Mouse (Mus musculus): Measurements from ENCODE around the gene Gm10272.
A peak's percentile ranks its signal among the peaks of the same experiment; 100 is the strongest.
"Not testable (repeated sequence)": the region's sequence is repeated elsewhere in the genome, so short reads cannot be mapped to it uniquely, and the experiment has no call there.

Gene Gm10272

DNA sequence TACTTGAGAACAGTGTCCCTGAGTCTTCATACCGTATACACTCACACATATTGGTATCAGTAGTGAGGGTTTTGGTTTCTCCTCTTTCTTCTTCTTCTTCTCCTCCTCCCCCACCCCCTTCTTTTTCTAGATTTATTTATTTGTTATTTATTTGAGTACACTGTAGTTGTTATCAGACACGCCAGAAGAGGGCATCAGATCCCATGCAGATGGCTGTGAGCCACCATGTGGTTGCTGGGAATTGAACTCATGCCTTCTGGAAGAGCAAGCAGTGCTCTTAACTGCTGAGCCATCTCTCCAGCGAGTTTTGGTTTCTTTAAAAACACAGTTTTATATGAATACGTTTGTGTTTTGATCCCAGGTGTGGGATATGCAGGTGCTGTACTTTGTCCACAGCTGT lies 21.9 kb downstream of the Gm10272 start:
- DNase-seq (ENCODE audit: low spot score): no peak

DNA sequence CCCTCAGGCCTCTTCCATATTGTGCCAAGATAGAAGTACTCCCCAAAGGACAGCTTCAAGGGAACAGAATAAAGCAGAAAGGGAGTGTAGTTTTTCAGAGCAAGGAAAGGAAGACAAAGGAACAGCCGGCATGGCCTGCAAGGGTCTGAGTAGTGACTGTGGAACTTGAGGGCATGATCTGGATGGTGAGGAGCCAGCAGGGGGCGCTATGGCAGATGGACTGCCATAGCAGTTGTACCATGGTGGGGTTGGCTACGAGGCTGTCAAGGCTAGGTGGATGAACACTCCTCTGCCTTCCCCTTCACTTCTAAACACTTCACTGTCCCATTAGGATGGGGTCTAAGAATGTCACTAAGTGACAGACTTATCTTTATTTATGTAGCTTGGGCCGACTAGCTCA lies 22.8 kb downstream of the Gm10272 start:
- peak; percentile 30 for DNase-seq (ENCODE audit: low spot score)

DNA sequence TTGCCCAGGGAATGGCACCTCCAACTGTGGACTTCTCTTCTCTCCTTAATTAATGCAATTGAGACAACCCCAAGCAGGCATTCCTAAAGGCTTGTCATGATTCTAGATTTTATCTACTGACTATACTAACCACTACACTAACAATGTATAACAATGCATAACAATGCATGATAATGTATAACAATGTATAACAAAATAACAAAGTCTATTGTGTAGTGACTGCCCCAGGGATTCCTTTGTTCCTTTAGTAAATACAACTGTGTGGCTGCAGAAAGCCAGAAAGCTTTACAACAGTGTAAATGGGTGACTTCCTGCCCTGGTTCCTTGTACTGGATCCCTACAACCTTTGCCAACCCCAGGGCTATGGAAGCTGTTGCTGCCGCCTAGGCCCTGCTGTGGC lies 29.5 kb downstream of the Gm10272 start:
- DNase-seq (ENCODE audit: low spot score): no peak

DNA sequence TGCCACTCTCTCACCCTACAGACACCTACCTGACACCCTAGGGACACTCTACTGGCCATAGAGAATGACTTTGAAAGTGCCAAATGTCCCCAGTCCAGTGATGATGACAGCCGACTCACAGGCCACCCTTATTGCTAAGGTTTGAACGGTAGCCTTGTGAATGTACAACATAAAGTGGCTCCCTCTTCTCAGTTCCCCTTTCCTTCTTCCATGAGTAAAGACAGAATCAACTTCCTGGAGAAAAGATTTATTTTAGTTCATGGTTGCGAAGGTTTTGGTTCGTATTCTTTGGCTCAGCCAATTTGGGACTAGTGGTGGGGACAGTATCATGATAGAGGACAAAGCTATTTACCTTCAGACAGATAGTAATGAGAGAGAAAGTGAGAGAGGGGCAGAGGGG lies 32.5 kb downstream of the Gm10272 start:
- no peak for DNase-seq (ENCODE audit: low spot score)

DNA sequence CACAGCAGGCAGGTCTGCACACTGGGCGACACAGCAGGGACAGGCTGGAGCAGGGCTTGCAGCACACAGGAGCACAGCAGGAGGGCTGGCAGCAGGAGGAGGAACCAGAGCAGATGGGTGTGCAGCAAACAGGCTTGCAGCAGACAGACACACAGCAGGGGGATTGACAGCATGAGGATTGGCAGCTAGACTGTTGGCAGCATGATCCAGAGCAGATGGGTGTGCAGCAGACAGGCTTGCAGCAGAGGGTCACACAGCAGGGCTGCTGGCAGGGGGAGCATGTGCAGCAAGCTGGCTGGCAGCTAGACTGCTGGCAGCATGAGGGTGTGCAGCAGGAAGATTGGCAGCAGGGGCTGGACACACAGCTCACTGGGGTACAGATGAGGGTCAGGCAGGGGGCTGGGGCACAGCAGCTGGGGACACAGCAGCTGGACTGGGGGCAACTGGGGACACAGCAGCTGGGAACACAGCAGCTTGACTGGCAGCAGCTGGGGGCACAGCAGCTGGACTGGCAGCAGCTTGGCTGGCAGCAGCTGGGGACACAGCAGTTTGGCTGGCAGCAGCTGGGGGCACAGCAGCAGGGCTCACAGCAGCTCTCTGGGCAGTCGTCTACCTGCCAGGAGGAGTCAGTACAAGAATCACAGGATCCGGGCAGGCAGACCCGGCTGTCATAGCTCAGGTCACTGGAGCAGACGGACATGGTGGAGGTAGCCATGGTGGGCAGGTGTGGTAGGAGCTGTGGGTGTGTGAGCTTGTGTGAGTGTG lies 35.7 kb downstream of the Gm10272 start, which contains the start of gene Gm18596:
Gene Gm18596 (minus strand): TSS at position 715 of the 765 bp plus-strand sequence.
- not testable (repeated sequence) for DNase-seq (ENCODE audit: low spot score)

DNA sequence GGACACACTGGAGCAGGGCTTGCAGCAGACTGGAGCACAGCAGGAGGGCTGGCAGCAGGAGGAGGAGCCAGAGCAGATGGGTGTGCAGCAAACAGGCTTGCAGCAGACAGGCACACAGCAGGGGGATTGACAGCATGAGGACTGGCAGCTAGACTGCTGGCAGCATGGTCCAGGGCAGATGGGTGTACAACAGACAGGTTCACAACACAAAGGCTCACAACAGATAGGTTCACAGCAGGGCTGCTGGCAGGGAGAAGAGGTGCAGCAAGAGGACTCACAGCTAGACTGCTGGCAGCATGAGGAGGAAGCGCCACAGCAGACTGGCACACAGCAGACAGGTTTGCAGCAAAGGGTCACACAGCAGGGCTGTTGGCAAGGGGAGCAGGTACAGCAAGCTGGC lies 44.3 kb downstream of the Gm10272 start:
- not testable (repeated sequence) for DNase-seq (ENCODE audit: low spot score)

DNA sequence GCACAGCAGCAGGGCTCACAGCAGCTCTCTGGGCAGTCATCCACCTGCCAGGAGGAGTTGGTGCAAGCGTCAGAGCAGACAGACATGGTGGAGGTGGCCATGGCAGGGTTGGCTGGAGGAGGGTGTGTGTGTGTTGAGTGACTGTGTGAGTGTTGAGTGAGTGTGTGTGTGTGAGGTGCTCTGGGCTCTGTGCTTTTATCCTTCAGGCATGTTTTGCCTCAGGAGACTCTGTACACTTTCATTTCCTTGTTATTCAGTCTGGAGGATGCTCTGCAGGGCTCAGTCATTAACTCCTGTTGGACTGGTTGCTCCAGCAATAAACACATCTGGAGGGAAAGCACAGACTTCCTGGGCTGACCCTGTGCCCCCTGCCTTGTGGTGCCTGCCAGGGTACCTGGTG lies 44.8 kb downstream of the Gm10272 start, which contains the start of gene Gm9736:
Gene Gm9736 (minus strand): TSS at position 101 of the 400 bp plus-strand sequence.
- not testable (repeated sequence) for DNase-seq (ENCODE audit: low spot score)

DNA sequence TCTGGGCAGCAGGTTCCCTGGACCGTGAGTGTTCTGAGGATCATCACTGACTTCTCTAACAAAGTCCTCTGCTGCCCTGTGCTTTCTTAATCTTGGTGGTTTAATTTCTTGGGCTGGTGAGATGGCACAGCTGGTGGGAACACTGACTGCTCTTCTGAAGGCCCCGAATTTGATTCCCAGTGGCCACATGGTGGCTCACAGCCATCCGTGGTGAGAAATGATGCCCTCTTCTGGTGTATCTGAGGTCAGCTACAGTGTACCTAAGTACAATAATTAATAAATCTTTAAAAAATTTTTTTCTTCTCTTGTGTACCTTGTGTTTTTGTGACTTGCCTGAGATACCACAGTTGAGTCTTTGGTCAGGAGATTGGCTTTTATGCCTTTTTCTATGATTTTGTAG lies 45.9 kb downstream of the Gm10272 start:
- not testable (repeated sequence) for DNase-seq (ENCODE audit: low spot score)

DNA sequence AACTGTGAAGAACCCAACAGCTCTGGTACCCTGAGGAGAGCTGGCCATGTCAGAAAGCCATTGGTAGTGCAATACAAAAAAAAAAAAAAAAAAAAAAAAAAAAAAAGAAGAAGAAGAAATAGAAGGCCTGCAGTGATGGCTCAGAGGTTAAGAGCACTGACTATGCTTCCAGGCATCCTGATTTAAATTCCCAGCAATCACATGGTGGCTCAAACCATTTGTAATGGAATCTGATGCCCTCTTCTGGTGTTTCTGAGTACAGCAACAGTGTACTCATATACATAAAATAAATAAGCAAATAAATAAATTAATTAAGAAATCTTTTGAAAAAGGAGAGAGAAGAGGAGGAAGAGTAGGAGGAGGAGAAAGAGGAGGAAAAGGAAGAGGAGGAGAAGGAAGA lies 47.0 kb downstream of the Gm10272 start:
- DNase-seq (ENCODE audit: low spot score): no peak
